Mouse (Mus musculus) kidney, postnatal 0 days (tissue): ENCODE data around the gene 1700022I11Rik. TPM values are rescaled to one million over a fixed set of nuclear protein-coding genes. Genes with fewer than 3 reads are reported as not detected.

Source experiments
- ATAC-seq: fragments of 200-750 bp; cut with Nextera tagmentation; replicated peaks from 2 replicates; pipeline ENCODE4 v1.8.0; 2017; ENCODE audit warnings: low read depth, moderate number of reproducible peaks, moderate TSS enrichment, moderate library complexity; ENCODE audit not compliant: low FRiP score
- DNase-seq: peaks from one replicate; pipeline ENCODE4 v3.0.0-alpha.2; 2016; ENCODE audit warnings: low spot score
- H3K27ac ChIP-seq: fragments of 300-500 bp; sonication (generic); 2 replicates; pipeline ENCODE4 v1.5.1; 2014; ENCODE audit warnings: mild to moderate bottlenecking
- H3K27me3 ChIP-seq: fragments of 300-500 bp; sonication (generic); 2 replicates; pipeline ENCODE4 v1.6.1; 2014; ENCODE audit warnings: low read length, mixed read lengths; ENCODE audit not compliant: insufficient read depth
- H3K36me3 ChIP-seq: fragments of 300-500 bp; sonication (generic); 2 replicates; pipeline ENCODE4 v1.6.1; 2014; ENCODE audit warnings: low read length, mixed read lengths; ENCODE audit not compliant: insufficient read depth
- H3K4me1 ChIP-seq: fragments of 300-500 bp; sonication (generic); replicated peaks from 2 replicates; pipeline ENCODE4 v1.6.1; 2014; ENCODE audit warnings: antibody characterized with exemption, low read length, mixed read lengths; ENCODE audit not compliant: insufficient read depth
- H3K4me2 ChIP-seq: fragments of 300-500 bp; sonication (generic); 2 replicates; pipeline ENCODE4 v1.6.1; 2014; ENCODE audit warnings: mild to moderate bottlenecking, low read length, moderate library complexity, mixed read lengths
- H3K4me3 ChIP-seq: fragments of 300-500 bp; sonication (generic); replicated peaks from 2 replicates; pipeline ENCODE4 v1.5.1; 2014; ENCODE audit warnings: low read depth, low read length
- H3K9ac ChIP-seq: fragments of 300-500 bp; sonication (generic); 2 replicates; pipeline ENCODE4 v1.6.1; 2014; ENCODE audit warnings: low read depth, low read length
- H3K9me3 ChIP-seq: fragments of 300-500 bp; sonication (generic); replicated peaks from 2 replicates; pipeline ENCODE4 v1.6.1; 2016; ENCODE audit warnings: low read length, inconsistent platforms, mixed read lengths
- CTCF ChIP-seq: IDR thresholded peaks from 2 replicates; pipeline ENCODE4 v1.5.1; 2016; ENCODE audit warnings: antibody characterized with exemption, low read depth, mild to moderate bottlenecking, moderate library complexity
- WGBS: fragments of 180-500 bp; shearing (Covaris S2); extraction: QIAGEN DNeasy Blood & Tissue Kit; methylation state at CpG from one replicate; pipeline ENCODE4 v1.1.7; 2014; 5-methylcytosine and 5-hydroxymethylcytosine counted together
- polyA plus RNA-seq: library from polyadenylated mRNA; unstranded; fragments of >200 nt; fragmentation: Nextera tagmentation; extraction: Ambion mirVana; gene quantifications from 2 replicates; pipeline ENCODE4 v1.2.1, GENCODE M21; 2015

1700022I11Rik gene
- 0.37 and 0.66 TPM in 2 replicates for polyA plus RNA-seq

GRCm38 (mm10) chr4:42969304-42969703, at the start of gene 1700022I11Rik:
Gene 1700022I11Rik, plus strand, starts transcription at chr4:42969604.
- 88% methylated on average over 4 of the region's 4 CpGs for WGBS
- H3K4me1 ChIP-seq = peaks cover 3% of the 10 kb centered on the region; the same call in 1 of the 2 replicates
- H3K9me3 ChIP-seq = no peaks in the 10 kb centered on the region
- TF ChIP-seq CTCF = no peak
- H3K9ac ChIP-seq = no peak within 1 kb of the TSS
- H3K4me2 ChIP-seq = no peak within 1 kb of the TSS
- H3K4me3 ChIP-seq = no peak within 1 kb of the TSS
- no peak for ATAC-seq
- H3K36me3 ChIP-seq = no peaks in the 10 kb centered on the region
- H3K27ac ChIP-seq = no peak within 1 kb of the TSS
- no peaks in the 10 kb centered on the region for H3K27me3 ChIP-seq
- no peak for DNase-seq

- peaks cover 16% of the 10 kb centered on the region for H3K27me3 ChIP-seq
- H3K4me3 ChIP-seq = no peak overlapping the region
- H3K27ac ChIP-seq = no peak overlapping the region
- WGBS = 68% methylated on average over 9 of the region's 9 CpGs
- H3K9ac ChIP-seq = no peak overlapping the region
- H3K36me3 ChIP-seq = no peaks in the 10 kb centered on the region
- no peaks in the 10 kb centered on the region for H3K4me1 ChIP-seq
- TF ChIP-seq CTCF = no peak
- no peaks in the 10 kb centered on the region for H3K9me3 ChIP-seq
- DNase-seq (no peak), ATAC-seq (no peak)
- no peak overlapping the region for H3K4me2 ChIP-seq
Observed at GRCm38 (mm10) chr4:42920726-42921125, 48.7 kb upstream of the 1700022I11Rik start.

GRCm38 (mm10) chr4:42921536-42921935, 47.9 kb upstream of the 1700022I11Rik start:
- Histone ChIP-seq H3K9me3 (no peaks in the 10 kb centered on the region), H3K27ac (no peak overlapping the region), H3K9ac (no peak overlapping the region), H3K4me3 (no peak overlapping the region), H3K36me3 (no peaks in the 10 kb centered on the region), H3K4me2 (no peak overlapping the region), H3K4me1 (no peaks in the 10 kb centered on the region), H3K27me3 (peaks cover 12% of the 10 kb centered on the region)
- DNase-seq (no peak), ATAC-seq (no peak)
- TF ChIP-seq CTCF = no peak
- 62% methylated on average over 2 of the region's 2 CpGs for WGBS

GRCm38 (mm10) chr4:42922056-42922455, 47.3 kb upstream of the 1700022I11Rik start:
- WGBS = 66% methylated on average over 6 of the region's 6 CpGs
- Histone ChIP-seq H3K36me3 (no peaks in the 10 kb centered on the region), H3K9me3 (no peaks in the 10 kb centered on the region), H3K9ac (no peak overlapping the region), H3K4me3 (no peak overlapping the region), H3K4me1 (no peaks in the 10 kb centered on the region), H3K27me3 (peaks cover 9% of the 10 kb centered on the region; the same call in 1 of the 2 replicates), H3K4me2 (no peak overlapping the region), H3K27ac (no peak overlapping the region)
- DNase-seq (no peak), ATAC-seq (no peak)
- no peak for TF ChIP-seq CTCF

- H3K4me2 ChIP-seq = no peak overlapping the region
- no peak for TF ChIP-seq CTCF
- no peak overlapping the region for H3K9ac ChIP-seq
- 73% methylated on average over 8 of the region's 8 CpGs for WGBS
- DNase-seq (no peak), ATAC-seq (no peak)
- no peak overlapping the region for H3K4me3 ChIP-seq
- H3K9me3 ChIP-seq = no peaks in the 10 kb centered on the region
- no peaks in the 10 kb centered on the region for H3K36me3 ChIP-seq
- no peak overlapping the region for H3K27ac ChIP-seq
- H3K27me3 ChIP-seq = peaks cover 9% of the 10 kb centered on the region; the same call in 1 of the 2 replicates
- H3K4me1 ChIP-seq = no peaks in the 10 kb centered on the region
Observed at GRCm38 (mm10) chr4:42922461-42922860, 46.9 kb upstream of the 1700022I11Rik start.

- no peak overlapping the region for H3K4me2 ChIP-seq
- no peak for TF ChIP-seq CTCF
- no peak overlapping the region for H3K27ac ChIP-seq
- 78% methylated on average over 13 of the region's 13 CpGs for whole genome bisulfite sequencing
- ATAC-seq = no peak
- H3K36me3 ChIP-seq = no peaks in the 10 kb centered on the region
- DNase-seq = no peak
- no peak overlapping the region for H3K4me3 ChIP-seq
- no peaks in the 10 kb centered on the region for H3K4me1 ChIP-seq
- H3K9ac ChIP-seq = no peak overlapping the region
- no peaks in the 10 kb centered on the region for H3K9me3 ChIP-seq
- H3K27me3 ChIP-seq = peaks cover 3% of the 10 kb centered on the region; the same call in 1 of the 2 replicates
Observed at GRCm38 (mm10) chr4:42924095-42924710, 45.2 kb upstream of the 1700022I11Rik start.

GRCm38 (mm10) chr4:42928209-42928608, 41.2 kb upstream of the 1700022I11Rik start:
- H3K4me1 ChIP-seq = no peaks in the 10 kb centered on the region
- ATAC-seq (no peak), DNase-seq (no peak)
- no peak overlapping the region for H3K27ac ChIP-seq
- peaks cover 3% of the 10 kb centered on the region; the same call in 1 of the 2 replicates for H3K27me3 ChIP-seq
- no peak overlapping the region for H3K9ac ChIP-seq
- H3K9me3 ChIP-seq = no peaks in the 10 kb centered on the region
- WGBS = 90% methylated on average over 5 of the region's 5 CpGs
- TF ChIP-seq CTCF = peak; percentile 30; the same call in 1 of the 2 replicates
- no peak overlapping the region for H3K4me3 ChIP-seq
- no peak overlapping the region for H3K4me2 ChIP-seq
- H3K36me3 ChIP-seq = no peaks in the 10 kb centered on the region
